In the genomic region with DNA sequence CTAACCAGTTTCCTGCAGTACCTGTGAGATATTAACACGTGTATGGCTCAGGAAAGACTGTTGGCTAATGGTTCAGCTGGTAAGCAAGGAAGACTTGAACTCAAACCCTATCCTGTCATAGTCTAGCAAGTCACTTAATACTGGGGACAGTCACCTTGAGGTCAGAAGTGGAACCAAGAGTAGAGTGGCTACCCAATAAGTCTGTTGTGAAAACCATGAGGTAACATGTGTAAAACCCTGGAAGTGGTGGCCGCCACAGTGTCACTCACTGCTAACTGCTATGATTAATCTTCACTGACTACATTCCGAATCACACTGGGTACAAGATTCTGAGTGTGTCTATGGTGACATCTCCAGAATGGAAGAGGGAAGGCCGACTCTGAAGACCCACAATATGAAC, we compare ENCODE assay signal across 24 mouse cellular contexts.
DNase-seq lines count a peak whose midpoint lies in the region; ATAC-seq and TF ChIP-seq lines count a peak whose summit lies in the region.
"Had no signal": no experiment of that assay in that cellular context is flagged by ENCODE, and none has a peak within 500 bp of the region (broad histone marks: within the 10 kb centered on the region; RNA-seq: fewer than 3 reads in every experiment).

No protein-coding gene starts in this region.

- 88% methylated on average over 4 of the region's 4 CpGs for WGBS in forebrain, embryonic 11.5 days
- 96% methylated on average over 4 of the region's 4 CpGs for WGBS in forebrain, postnatal 0 days

- H3K4me1 ChIP-seq in forebrain, embryonic 11.5 days (replicated peaks; ENCODE audit: control insufficient read depth, insufficient read depth, low read length), result no peaks in the 10 kb centered on the region
- no peaks in the 10 kb centered on the region for H3K4me1 ChIP-seq in forebrain, postnatal 0 days (ENCODE audit: insufficient read depth)
- H3K4me1 ChIP-seq: embryonic facial prominence, embryonic 12.5 days; embryonic facial prominence, embryonic 15.5 days; forebrain, embryonic 12.5 days; forebrain, embryonic 15.5 days had no signal

- no peak for ATAC-seq in forebrain, embryonic 11.5 days (replicated peaks; ENCODE audit: low FRiP score)
- ATAC-seq in forebrain, postnatal 0 days, result no peak
- peak; percentile 24 to 54; a peak in 1 of 4 replicates for ATAC-seq in hematopoietic stem cell, adult 5-6 weeks (replicated peaks in 1 of 2; ENCODE audit: insufficient read depth in 1 of 2, low FRiP score in 2 of 2, low TSS enrichment in 1 of 2, low read depth in 1 of 2, poor library complexity in 2 of 2, severe bottlenecking in 2 of 2)
- peak; percentile 64 for ATAC-seq in neutrophil, adult 5-6 weeks (ENCODE audit: extremely low read depth, insufficient number of reproducible peaks, low FRiP score, poor library complexity, severe bottlenecking)
- no peak for ATAC-seq in monocyte, adult 5-6 weeks (replicated peaks; ENCODE audit: insufficient number of reproducible peaks, low FRiP score, low TSS enrichment, poor library complexity, severe bottlenecking)
- ATAC-seq: CD4-positive, CD25-positive, alpha-beta regulatory T cell, adult 4 months; forebrain, embryonic 15.5 days; intestine, postnatal 0 days had no signal

- H3K4me3 ChIP-seq in forebrain, embryonic 11.5 days (ENCODE audit: low read depth, low read length), result no peak overlapping the region
- H3K4me3 ChIP-seq in forebrain, postnatal 0 days (ENCODE audit: low read depth, low read length), result no peak overlapping the region
- H3K4me3 ChIP-seq: embryonic facial prominence, embryonic 12.5 days; embryonic facial prominence, embryonic 15.5 days; forebrain, embryonic 12.5 days; forebrain, embryonic 15.5 days; heart, embryonic 12.5 days; heart, embryonic 15.5 days had no signal

- peak; percentile 5 for DNase-seq in forebrain, embryonic 11.5 days (ENCODE audit: low spot score)
- no peak for DNase-seq in forebrain, postnatal 0 days
- DNase-seq in lung, postnatal 4 days, result no peak
- DNase-seq: adrenal gland, postnatal 25 days; cerebellum, adult 11 months; cerebellum, adult 2 months; cerebellum, adult 9-11 months; cerebellum, postnatal 25 days; gastrocnemius, postnatal 10 days; heart, adult 18-20 months; heart, postnatal 10 days; heart, postnatal 36 days had no signal

- no peak overlapping the region for H3K9ac ChIP-seq in forebrain, embryonic 11.5 days (ENCODE audit: low read length)
- H3K9ac ChIP-seq in forebrain, postnatal 0 days, result no peak overlapping the region
- H3K9ac ChIP-seq: embryonic facial prominence, embryonic 12.5 days; embryonic facial prominence, embryonic 15.5 days; forebrain, embryonic 12.5 days; forebrain, embryonic 15.5 days; heart, embryonic 12.5 days; heart, embryonic 15.5 days; hindbrain, embryonic 14.5 days had no signal

- H3K27me3 ChIP-seq in forebrain, embryonic 11.5 days (ENCODE audit: control insufficient read depth, insufficient read depth, low read length), result no peaks in the 10 kb centered on the region
- no peaks in the 10 kb centered on the region for H3K27me3 ChIP-seq in forebrain, postnatal 0 days (ENCODE audit: insufficient read depth, low read length)
- H3K27me3 ChIP-seq: embryonic facial prominence, embryonic 12.5 days; embryonic facial prominence, embryonic 15.5 days; forebrain, embryonic 12.5 days; forebrain, embryonic 15.5 days; heart, embryonic 12.5 days; heart, embryonic 15.5 days had no signal

- H3K4me2 ChIP-seq in forebrain, embryonic 11.5 days (ENCODE audit: low read depth, low read length, severe bottlenecking), result no peak overlapping the region
- H3K4me2 ChIP-seq in forebrain, postnatal 0 days (ENCODE audit: low read depth), result no peak overlapping the region
- H3K4me2 ChIP-seq: embryonic facial prominence, embryonic 12.5 days; embryonic facial prominence, embryonic 15.5 days; forebrain, embryonic 12.5 days; forebrain, embryonic 15.5 days; heart, embryonic 12.5 days; heart, embryonic 15.5 days; hindbrain, embryonic 14.5 days had no signal

- no peaks in the 10 kb centered on the region for H3K9me3 ChIP-seq in forebrain, embryonic 11.5 days (ENCODE audit: control insufficient read depth, low read length)
- no peaks in the 10 kb centered on the region for H3K9me3 ChIP-seq in forebrain, postnatal 0 days (ENCODE audit: low read length)
- H3K9me3 ChIP-seq: embryonic facial prominence, embryonic 12.5 days; embryonic facial prominence, embryonic 15.5 days; forebrain, embryonic 12.5 days; forebrain, embryonic 15.5 days; heart, embryonic 12.5 days; heart, embryonic 15.5 days had no signal

- no peak for TF ChIP-seq CTCF in forebrain, postnatal 0 days (IDR thresholded peaks at IDR 0.05; ENCODE audit: low read depth)

- no peak overlapping the region for H3K27ac ChIP-seq in forebrain, embryonic 11.5 days (ENCODE audit: low read depth, low read length)
- H3K27ac ChIP-seq in forebrain, postnatal 0 days (ENCODE audit: low read depth, low read length), result no peak overlapping the region
- H3K27ac ChIP-seq: embryonic facial prominence, embryonic 12.5 days; embryonic facial prominence, embryonic 15.5 days; forebrain, embryonic 12.5 days; forebrain, embryonic 15.5 days; heart, embryonic 15.5 days; hindbrain, embryonic 14.5 days had no signal

- no peaks in the 10 kb centered on the region for H3K36me3 ChIP-seq in forebrain, embryonic 11.5 days (ENCODE audit: control insufficient read depth, insufficient read depth, low read length)
- H3K36me3 ChIP-seq in forebrain, postnatal 0 days (ENCODE audit: insufficient read depth), result no peaks in the 10 kb centered on the region
- H3K36me3 ChIP-seq: embryonic facial prominence, embryonic 12.5 days; embryonic facial prominence, embryonic 15.5 days; forebrain, embryonic 12.5 days; forebrain, embryonic 15.5 days; heart, embryonic 12.5 days; heart, embryonic 15.5 days had no signal

Comparison
In these comparisons a context has a peak if more than half of its experiments do, and no peak if none do; other contexts are left out.
1. ATAC-seq: peak in hematopoietic stem cell, adult 5-6 weeks (2 of 2) and neutrophil, adult 5-6 weeks (single experiment); none in forebrain, embryonic 11.5 days (single experiment), forebrain, postnatal 0 days (single experiment) and monocyte, adult 5-6 weeks (single experiment).